Mouse (Mus musculus): ENCODE data around the gene 1810037I17Rik. TPM values are rescaled to one million over a fixed set of nuclear protein-coding genes. Genes with fewer than 3 reads are reported as not detected.
"Not testable (repeated sequence)": the region's sequence is repeated elsewhere in the genome, so short reads cannot be mapped to it uniquely, and the experiment has no call there.

The 1810037I17Rik gene
- total RNA-seq, 2 experiments from 2014 or later: 59.1 to 60.4 TPM

GRCm38 (mm10) chr3:122932466-122932865 is 8.5 kb downstream of the 1810037I17Rik start:
- no peak for DNase-seq

GRCm38 (mm10) chr3:122937176-122937575 is 13.2 kb downstream of the 1810037I17Rik start:
- DNase-seq: not testable (repeated sequence)

- peak; percentile 58 for DNase-seq
These were observed 15.2 kb downstream of the 1810037I17Rik start for GRCm38 (mm10) chr3:122939215-122939614.

GRCm38 (mm10) chr3:122943387-122943890 is 19.4 kb downstream of the 1810037I17Rik start:
- DNase-seq: peak; percentile 31

- no peak for DNase-seq
These were observed 26.1 kb downstream of the 1810037I17Rik start for GRCm38 (mm10) chr3:122950129-122950528.

GRCm38 (mm10) chr3:122964301-122964700 is 40.3 kb downstream of the 1810037I17Rik start:
- no peak for DNase-seq

GRCm38 (mm10) chr3:122968391-122968790 is 44.4 kb downstream of the 1810037I17Rik start:
- DNase-seq: no peak

- no peak for DNase-seq
These were observed 48.3 kb downstream of the 1810037I17Rik start for GRCm38 (mm10) chr3:122972126-122972822.

- no peak for DNase-seq
These were observed 50.8 kb downstream of the 1810037I17Rik start for GRCm38 (mm10) chr3:122974833-122975232.

GRCm38 (mm10) chr3:122975363-122975762 is 51.4 kb downstream of the 1810037I17Rik start:
- DNase-seq: no peak

Other genes starting within 250 kb of the 1810037I17Rik start
- 10 to 100 TPM; 20.4 to 21.2 TPM for gene Pde5a, start 195.3 kb upstream of the 1810037I17Rik start, total RNA-seq (2021)
- gene Fabp2, start 29.1 kb upstream of the 1810037I17Rik start, total RNA-seq (2021): 10 to 100 TPM in 1 of 2 experiments, 1 to 10 TPM in 1; 7.5 to 17.9 TPM
- gene Gm10959, start 4.8 kb upstream of the 1810037I17Rik start, total RNA-seq (2021): not detected
- gene Usp53, start 60.3 kb downstream of the 1810037I17Rik start, total RNA-seq (2021): 10 to 100 TPM; 19.7 to 24.0 TPM
- gene Myoz2, start 110.8 kb downstream of the 1810037I17Rik start, total RNA-seq (2021): 10 to 100 TPM in 1 of 2 experiments, 1 to 10 TPM in 1; 9.8 to 66.2 TPM

Measured in adrenal gland, postnatal 10 days (tissue).